Mouse (Mus musculus) forebrain, embryonic 10.5 days (tissue): ENCODE measurements around the gene Hsd17b12. TPM values are rescaled to one million over a fixed set of nuclear protein-coding genes. Genes with fewer than 3 reads are reported as not detected.

Experiments
- DNase-seq: peaks from one replicate; pipeline ENCODE4 v3.0.0-alpha.2; 2017; ENCODE audit warnings: low spot score; ENCODE audit errors: extremely low spot score
- H3K27ac ChIP-seq: fragments of 300-500 bp; sonication (generic); 2 replicates; pipeline ENCODE4 v1.5.1; 2016; ENCODE audit warnings: mild to moderate bottlenecking
- H3K27me3 ChIP-seq: fragments of 300-500 bp; sonication (generic); 2 replicates; pipeline ENCODE4 v1.6.1; 2016; ENCODE audit warnings: mild to moderate bottlenecking; ENCODE audit not compliant: poor library complexity, severe bottlenecking
- H3K36me3 ChIP-seq: fragments of 300-500 bp; sonication (generic); replicated peaks from 2 replicates; pipeline ENCODE4 v1.6.1; 2016; ENCODE audit warnings: mild to moderate bottlenecking, moderate library complexity
- H3K4me1 ChIP-seq: fragments of 300-500 bp; sonication (generic); 2 replicates; pipeline ENCODE4 v1.6.1; 2016
- H3K4me3 ChIP-seq: fragments of 300-500 bp; sonication (generic); 2 replicates; pipeline ENCODE4 v1.5.1; 2016; ENCODE audit warnings: mild to moderate bottlenecking, moderate library complexity
- H3K9me3 ChIP-seq: fragments of 300-500 bp; sonication (generic); 2 replicates; pipeline ENCODE4 v1.6.1; 2016; ENCODE audit warnings: mild to moderate bottlenecking, moderate library complexity
- WGBS: fragments of 180-500 bp; shearing (Covaris S2); methylation state at CpG from one replicate; pipeline ENCODE4 v1.1.7; 2016; 5-methylcytosine and 5-hydroxymethylcytosine counted together
- polyA plus RNA-seq: library from polyadenylated mRNA; unstranded; fragments of >200 nt; fragmentation: Nextera tagmentation; extraction: Ambion mirVana; gene quantifications from 2 replicates; pipeline ENCODE4 v1.2.1, GENCODE M21; 2016

Gene Hsd17b12
- polyA plus RNA-seq, 1 experiment from 2014 or later: 142 TPM

GRCm38 (mm10) chr2:94059459-94059858, 98.3 kb downstream of the Hsd17b12 start:
- DNase-seq: no peak

GRCm38 (mm10) chr2:94054813-94055212, 103.0 kb downstream of the Hsd17b12 start:
- peaks cover 17% of the 10 kb centered on the region for H3K36me3 ChIP-seq
- no peaks in the 10 kb centered on the region for H3K9me3 ChIP-seq
- H3K4me1 ChIP-seq: no peaks in the 10 kb centered on the region
- no peak overlapping the region for H3K4me3 ChIP-seq
- H3K27me3 ChIP-seq: no peaks in the 10 kb centered on the region
- peak; percentile 20 for DNase-seq
- no peak overlapping the region for H3K27ac ChIP-seq

More at GRCm38 (mm10) chr2:94059459-94059858, 98.3 kb downstream of the Hsd17b12 start:
- Histone ChIP-seq H3K27ac (no peak overlapping the region), H3K4me1 (no peaks in the 10 kb centered on the region), H3K4me3 (no peak overlapping the region), H3K27me3 (no peaks in the 10 kb centered on the region), H3K36me3 (peaks cover 8% of the 10 kb centered on the region), H3K9me3 (no peaks in the 10 kb centered on the region)
- WGBS: 89% methylated on average over 5 of the region's 5 CpGs

GRCm38 (mm10) chr2:94051952-94052351, 105.8 kb downstream of the Hsd17b12 start:
- no peak overlapping the region for H3K4me3 ChIP-seq
- WGBS: 91% methylated on average over 5 of the region's 5 CpGs
- peaks cover 15% of the 10 kb centered on the region for H3K4me1 ChIP-seq
- no peaks in the 10 kb centered on the region for H3K9me3 ChIP-seq
- H3K27me3 ChIP-seq: no peaks in the 10 kb centered on the region
- peaks cover 18% of the 10 kb centered on the region for H3K36me3 ChIP-seq
- H3K27ac ChIP-seq: no peak overlapping the region
- no peak for DNase-seq

- peaks cover 15% of the 10 kb centered on the region for H3K4me1 ChIP-seq
- 98% methylated on average over 3 of the region's 3 CpGs for WGBS
- H3K9me3 ChIP-seq: no peaks in the 10 kb centered on the region
- H3K4me3 ChIP-seq: no peak overlapping the region
- DNase-seq: no peak
- H3K27ac ChIP-seq: no peak overlapping the region
- no peaks in the 10 kb centered on the region for H3K27me3 ChIP-seq
- peaks cover 16% of the 10 kb centered on the region for H3K36me3 ChIP-seq
Observed at GRCm38 (mm10) chr2:94050901-94051300, 106.9 kb downstream of the Hsd17b12 start.

GRCm38 (mm10) chr2:94049471-94050176, 108.1 kb downstream of the Hsd17b12 start:
- Histone ChIP-seq H3K27me3 (no peaks in the 10 kb centered on the region), H3K4me3 (no peak overlapping the region), H3K27ac (no peak overlapping the region), H3K9me3 (no peaks in the 10 kb centered on the region), H3K4me1 (peaks cover 26% of the 10 kb centered on the region), H3K36me3 (peaks cover 22% of the 10 kb centered on the region)
- DNase-seq: no peak
- WGBS: 97% methylated on average over 5 of the region's 5 CpGs

GRCm38 (mm10) chr2:94048733-94049470, 108.9 kb downstream of the Hsd17b12 start:
- H3K27me3 ChIP-seq: no peaks in the 10 kb centered on the region
- no peak overlapping the region for H3K27ac ChIP-seq
- H3K9me3 ChIP-seq: no peaks in the 10 kb centered on the region
- peaks cover 33% of the 10 kb centered on the region for H3K4me1 ChIP-seq
- no peak for DNase-seq
- WGBS: 79% methylated on average over 5 of the region's 5 CpGs
- peaks cover 23% of the 10 kb centered on the region for H3K36me3 ChIP-seq
- no peak overlapping the region for H3K4me3 ChIP-seq

GRCm38 (mm10) chr2:94048271-94048670, 109.5 kb downstream of the Hsd17b12 start:
- Histone ChIP-seq H3K4me1 (peaks cover 39% of the 10 kb centered on the region), H3K36me3 (peaks cover 23% of the 10 kb centered on the region), H3K27ac (no peak overlapping the region), H3K27me3 (no peaks in the 10 kb centered on the region), H3K9me3 (no peaks in the 10 kb centered on the region), H3K4me3 (no peak overlapping the region)
- 72% methylated on average over 1 of the region's 1 CpGs for WGBS
- no peak for DNase-seq

- Histone ChIP-seq H3K27me3 (no peaks in the 10 kb centered on the region), H3K36me3 (peaks cover 24% of the 10 kb centered on the region), H3K27ac (no peak overlapping the region), H3K9me3 (no peaks in the 10 kb centered on the region), H3K4me1 (peaks cover 40% of the 10 kb centered on the region), H3K4me3 (no peak overlapping the region)
- DNase-seq: no peak
- 92% methylated on average over 6 of the region's 6 CpGs for WGBS
Observed at GRCm38 (mm10) chr2:94045411-94046090, 112.2 kb downstream of the Hsd17b12 start.

- H3K27ac ChIP-seq: no peak overlapping the region
- no peaks in the 10 kb centered on the region for H3K9me3 ChIP-seq
- peaks cover 36% of the 10 kb centered on the region for H3K4me1 ChIP-seq
- H3K4me3 ChIP-seq: no peak overlapping the region
- 88% methylated on average over 2 of the region's 2 CpGs for WGBS
- no peak for DNase-seq
- no peaks in the 10 kb centered on the region for H3K27me3 ChIP-seq
- peaks cover 31% of the 10 kb centered on the region for H3K36me3 ChIP-seq
Observed at GRCm38 (mm10) chr2:94044174-94044573, 113.6 kb downstream of the Hsd17b12 start.

- DNase-seq: peak; percentile 46
- 60% methylated on average over 5 of the region's 5 CpGs for WGBS
Observed at GRCm38 (mm10) chr2:94043662-94044061, 114.1 kb downstream of the Hsd17b12 start.

GRCm38 (mm10) chr2:94042461-94042860, 115.3 kb downstream of the Hsd17b12 start:
- peaks cover 35% of the 10 kb centered on the region for H3K36me3 ChIP-seq
- H3K27ac ChIP-seq: no peak overlapping the region
- peaks cover 25% of the 10 kb centered on the region for H3K4me1 ChIP-seq
- no peak overlapping the region for H3K4me3 ChIP-seq
- no peaks in the 10 kb centered on the region for H3K9me3 ChIP-seq
- no peaks in the 10 kb centered on the region for H3K27me3 ChIP-seq
- 94% methylated on average over 3 of the region's 3 CpGs for WGBS
- no peak for DNase-seq

More at GRCm38 (mm10) chr2:94043662-94044061, 114.1 kb downstream of the Hsd17b12 start:
- no peaks in the 10 kb centered on the region for H3K27me3 ChIP-seq
- H3K9me3 ChIP-seq: no peaks in the 10 kb centered on the region
- H3K4me3 ChIP-seq: no peak overlapping the region
- peaks cover 31% of the 10 kb centered on the region for H3K4me1 ChIP-seq
- no peak overlapping the region for H3K27ac ChIP-seq
- peaks cover 35% of the 10 kb centered on the region for H3K36me3 ChIP-seq

GRCm38 (mm10) chr2:94040391-94041125, 117.2 kb downstream of the Hsd17b12 start:
- H3K9me3 ChIP-seq: no peaks in the 10 kb centered on the region
- WGBS: 92% methylated on average over 5 of the region's 5 CpGs
- no peak overlapping the region for H3K4me3 ChIP-seq
- H3K36me3 ChIP-seq: peaks cover 35% of the 10 kb centered on the region
- no peak overlapping the region for H3K27ac ChIP-seq
- H3K27me3 ChIP-seq: no peaks in the 10 kb centered on the region
- DNase-seq: no peak
- peaks cover 22% of the 10 kb centered on the region for H3K4me1 ChIP-seq
